Mouse (Mus musculus) kidney, postnatal 0 days (tissue): ENCODE results near the gene Nup93. TPM values are rescaled to one million over a fixed set of nuclear protein-coding genes. Genes with fewer than 3 reads are reported as not detected.

ENCODE experiments used
- ATAC-seq: fragments of 200-750 bp; cut with Nextera tagmentation; replicated peaks from 2 replicates; pipeline ENCODE4 v1.8.0; 2017; ENCODE audit warnings: low read depth, moderate number of reproducible peaks, moderate TSS enrichment, moderate library complexity; ENCODE audit not compliant: low FRiP score
- DNase-seq: peaks from one replicate; pipeline ENCODE4 v3.0.0-alpha.2; 2016; ENCODE audit warnings: low spot score
- H3K27ac ChIP-seq: fragments of 300-500 bp; sonication (generic); 2 replicates; pipeline ENCODE4 v1.5.1; 2014; ENCODE audit warnings: mild to moderate bottlenecking
- H3K27me3 ChIP-seq: fragments of 300-500 bp; sonication (generic); 2 replicates; pipeline ENCODE4 v1.6.1; 2014; ENCODE audit warnings: low read length, mixed read lengths; ENCODE audit not compliant: insufficient read depth
- H3K36me3 ChIP-seq: fragments of 300-500 bp; sonication (generic); 2 replicates; pipeline ENCODE4 v1.6.1; 2014; ENCODE audit warnings: low read length, mixed read lengths; ENCODE audit not compliant: insufficient read depth
- H3K4me1 ChIP-seq: fragments of 300-500 bp; sonication (generic); replicated peaks from 2 replicates; pipeline ENCODE4 v1.6.1; 2014; ENCODE audit warnings: antibody characterized with exemption, low read length, mixed read lengths; ENCODE audit not compliant: insufficient read depth
- H3K4me2 ChIP-seq: fragments of 300-500 bp; sonication (generic); 2 replicates; pipeline ENCODE4 v1.6.1; 2014; ENCODE audit warnings: mild to moderate bottlenecking, low read length, moderate library complexity, mixed read lengths
- H3K4me3 ChIP-seq: fragments of 300-500 bp; sonication (generic); replicated peaks from 2 replicates; pipeline ENCODE4 v1.5.1; 2014; ENCODE audit warnings: low read depth, low read length
- H3K9ac ChIP-seq: fragments of 300-500 bp; sonication (generic); 2 replicates; pipeline ENCODE4 v1.6.1; 2014; ENCODE audit warnings: low read depth, low read length
- H3K9me3 ChIP-seq: fragments of 300-500 bp; sonication (generic); replicated peaks from 2 replicates; pipeline ENCODE4 v1.6.1; 2016; ENCODE audit warnings: low read length, inconsistent platforms, mixed read lengths
- CTCF ChIP-seq: IDR thresholded peaks from 2 replicates; pipeline ENCODE4 v1.5.1; 2016; ENCODE audit warnings: antibody characterized with exemption, low read depth, mild to moderate bottlenecking, moderate library complexity
- WGBS: fragments of 180-500 bp; shearing (Covaris S2); extraction: QIAGEN DNeasy Blood & Tissue Kit; methylation state at CpG from one replicate; pipeline ENCODE4 v1.1.7; 2014; 5-methylcytosine and 5-hydroxymethylcytosine counted together
- polyA plus RNA-seq: library from polyadenylated mRNA; unstranded; fragments of >200 nt; fragmentation: Nextera tagmentation; extraction: Ambion mirVana; gene quantifications from 2 replicates; pipeline ENCODE4 v1.2.1, GENCODE M21; 2015

Nup93 gene
- polyA plus RNA-seq, 1 experiment from 2014 or later = 45.0 TPM

- H3K36me3 ChIP-seq = no peaks in the 10 kb centered on the region
- H3K4me1 ChIP-seq = 0 out of 2 replicates have a peak, but pooled peaks cover 7% of the 10 kb centered on the region
- H3K27ac ChIP-seq = no peak overlapping the region
- no peak overlapping the region for H3K9ac ChIP-seq
- no peak overlapping the region for H3K4me2 ChIP-seq
- TF ChIP-seq CTCF = no peak
- DNase-seq (no peak), ATAC-seq (no peak)
- no peaks in the 10 kb centered on the region for H3K9me3 ChIP-seq
- H3K27me3 ChIP-seq = no peaks in the 10 kb centered on the region
- H3K4me3 ChIP-seq = no peak overlapping the region
- WGBS = 75% methylated on average over 3 of the region's 3 CpGs
These were observed 58.2 kb downstream of the Nup93 start for GRCm38 (mm10) chr8:94272612-94273011.

GRCm38 (mm10) chr8:94273289-94273850 is 59.0 kb downstream of the Nup93 start:
- H3K9ac ChIP-seq = no peak overlapping the region
- H3K4me3 ChIP-seq = no peak overlapping the region
- DNase-seq = no peak
- no peak overlapping the region for H3K4me2 ChIP-seq
- 0 out of 2 replicates have a peak, but pooled peaks cover 7% of the 10 kb centered on the region for H3K4me1 ChIP-seq
- H3K27me3 ChIP-seq = no peaks in the 10 kb centered on the region
- no peaks in the 10 kb centered on the region for H3K36me3 ChIP-seq
- ATAC-seq = no peak
- TF ChIP-seq CTCF = no peak
- H3K9me3 ChIP-seq = no peaks in the 10 kb centered on the region
- WGBS = 84% methylated on average over 5 of the region's 5 CpGs
- H3K27ac ChIP-seq = no peak overlapping the region

GRCm38 (mm10) chr8:94274030-94274429 is 59.7 kb downstream of the Nup93 start:
- 0 out of 2 replicates have a peak, but pooled peaks cover 7% of the 10 kb centered on the region for H3K4me1 ChIP-seq
- no peaks in the 10 kb centered on the region for H3K9me3 ChIP-seq
- no peak overlapping the region for H3K4me3 ChIP-seq
- TF ChIP-seq CTCF = peak; percentile 49; the same call in 1 of the 2 replicates
- H3K27me3 ChIP-seq = no peaks in the 10 kb centered on the region
- WGBS = 57% methylated on average over 5 of the region's 5 CpGs
- H3K27ac ChIP-seq = no peak overlapping the region
- DNase-seq (no peak), ATAC-seq (no peak)
- H3K9ac ChIP-seq = no peak overlapping the region
- H3K4me2 ChIP-seq = no peak overlapping the region
- no peaks in the 10 kb centered on the region for H3K36me3 ChIP-seq

- peak; percentile 46; the same call in 1 of the 2 replicates for TF ChIP-seq CTCF
- no peak overlapping the region for H3K4me3 ChIP-seq
- H3K9ac ChIP-seq = no peak overlapping the region
- DNase-seq = no peak
- no peaks in the 10 kb centered on the region for H3K4me1 ChIP-seq
- no peak overlapping the region for H3K4me2 ChIP-seq
- 89% methylated on average over 6 of the region's 6 CpGs for WGBS
- no peak for ATAC-seq
- no peaks in the 10 kb centered on the region for H3K36me3 ChIP-seq
- no peak overlapping the region for H3K27ac ChIP-seq
- H3K9me3 ChIP-seq = no peaks in the 10 kb centered on the region
- no peaks in the 10 kb centered on the region for H3K27me3 ChIP-seq
These were observed 63.9 kb downstream of the Nup93 start for GRCm38 (mm10) chr8:94278295-94278694.

GRCm38 (mm10) chr8:94280001-94280613 is 65.7 kb downstream of the Nup93 start:
- no peak overlapping the region for H3K27ac ChIP-seq

GRCm38 (mm10) chr8:94282453-94282985 is 68.2 kb downstream of the Nup93 start:
- Histone ChIP-seq H3K4me1 (no peaks in the 10 kb centered on the region), H3K4me2 (no peak overlapping the region), H3K27me3 (no peaks in the 10 kb centered on the region), H3K9me3 (no peaks in the 10 kb centered on the region), H3K4me3 (no peak overlapping the region), H3K27ac (no peak overlapping the region), H3K36me3 (no peaks in the 10 kb centered on the region), H3K9ac (no peak overlapping the region)
- ATAC-seq (no peak), DNase-seq (no peak)
- TF ChIP-seq CTCF = no peak
- 83% methylated on average over 3 of the region's 3 CpGs for WGBS

More at GRCm38 (mm10) chr8:94280001-94280613, 65.7 kb downstream of the Nup93 start:
- Histone ChIP-seq H3K4me2 (no peak overlapping the region), H3K4me1 (no peaks in the 10 kb centered on the region), H3K9ac (no peak overlapping the region), H3K27me3 (no peaks in the 10 kb centered on the region), H3K36me3 (no peaks in the 10 kb centered on the region), H3K4me3 (no peak overlapping the region), H3K9me3 (no peaks in the 10 kb centered on the region)
- TF ChIP-seq CTCF = no peak
- 76% methylated on average over 5 of the region's 5 CpGs for WGBS
- ATAC-seq = no peak
- DNase-seq = no peak
